Mouse (Mus musculus) spleen, adult 2 months (tissue): Measurements from ENCODE around the gene Clic1.

ENCODE experiments used
- CTCF ChIP-seq: fragments of 200-500 bp; IDR thresholded peaks from 2 replicates; pipeline ENCODE4 v1.5.1; 2011; ENCODE audit warnings: mild to moderate bottlenecking, inconsistent platforms; ENCODE audit not compliant: insufficient read depth, insufficient read length, insufficient replicate concordance; ENCODE audit errors: extremely low read depth
- POLR2A ChIP-seq: fragments of 200-500 bp; IDR thresholded peaks from 2 replicates; pipeline ENCODE4 v1.6.1; 2011; ENCODE audit warnings: low read depth, low read length, inconsistent platforms

GRCm38 (mm10) chr17:35083929-35084497 lies 34.2 kb downstream of the Clic1 start:
- TF ChIP-seq CTCF (no peak), POLR2A (no peak)
